Mouse (Mus musculus) cerebellum, adult 18-20 months (tissue): ENCODE measurements around the gene Amigo3.
A peak's percentile ranks its signal among the peaks of the same experiment; 100 is the strongest.
"Not testable (repeated sequence)": the region's sequence is repeated elsewhere in the genome, so short reads cannot be mapped to it uniquely, and the experiment has no call there.

Experiments used
- DNase-seq, 2 experiments: peaks; one replicate each; pipeline ENCODE4 v3.0.0; 2021

Gene Amigo3

DNA sequence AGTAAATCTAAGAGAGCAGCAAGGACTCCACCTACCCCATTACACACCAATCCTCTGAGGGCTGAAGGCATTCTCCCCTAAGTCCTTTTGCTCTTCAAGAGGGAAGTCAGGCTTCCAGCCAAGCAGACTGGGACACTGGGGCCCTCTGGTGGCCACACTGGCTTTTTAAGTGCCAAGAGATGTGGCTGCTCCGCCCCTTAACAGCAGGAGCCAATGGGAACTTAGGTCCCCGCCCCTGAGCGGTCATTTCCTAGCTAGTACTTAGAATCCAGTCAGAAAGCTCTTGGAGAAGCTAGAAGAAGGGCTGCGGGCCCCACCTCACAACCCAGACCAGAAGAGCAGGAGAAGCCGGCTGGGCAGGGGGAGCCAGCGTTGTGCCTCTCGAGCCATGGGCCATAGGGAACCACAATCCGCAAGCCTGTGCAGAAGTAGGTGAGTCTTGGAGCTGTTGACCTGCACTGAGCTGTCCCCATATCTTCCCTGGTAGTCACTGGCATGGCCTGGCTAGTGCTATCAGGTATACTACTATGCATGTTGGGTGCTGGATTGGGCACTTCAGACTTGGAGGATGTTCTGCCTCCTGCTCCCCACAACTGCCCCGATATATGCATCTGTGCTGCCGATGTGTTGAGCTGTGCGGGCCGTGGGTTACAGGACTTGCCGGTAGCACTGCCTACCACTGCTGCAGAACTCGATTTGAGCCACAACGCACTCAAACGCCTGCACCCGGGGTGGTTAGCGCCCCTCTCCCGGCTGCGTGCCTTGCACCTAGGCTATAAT lies at the start of gene Amigo3:
Amigo3 (plus strand) TSS at position 275 of the 780 bp plus-strand sequence.
- DNase-seq: peak; percentile 94 to 95

DNA sequence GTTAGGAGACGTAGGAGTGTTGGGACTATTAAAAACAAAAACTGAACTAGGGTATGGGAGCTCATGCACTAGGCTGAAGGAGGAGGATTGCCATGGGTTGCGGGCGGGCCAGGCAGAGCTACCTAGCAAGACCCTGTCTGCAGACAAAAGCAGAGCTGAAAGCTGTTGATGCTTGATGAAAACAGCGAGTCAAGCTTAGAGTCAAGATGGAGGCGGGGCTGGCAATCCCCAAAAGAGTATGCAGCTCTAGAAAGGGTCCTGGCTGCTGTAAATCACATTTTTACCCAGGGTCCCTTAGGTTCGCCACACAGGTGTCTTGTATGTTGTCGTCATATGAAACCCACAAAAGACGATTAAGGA lies 49.4 kb upstream of the Amigo3 start:
- DNase-seq: peak; percentile 29 to 36

DNA sequence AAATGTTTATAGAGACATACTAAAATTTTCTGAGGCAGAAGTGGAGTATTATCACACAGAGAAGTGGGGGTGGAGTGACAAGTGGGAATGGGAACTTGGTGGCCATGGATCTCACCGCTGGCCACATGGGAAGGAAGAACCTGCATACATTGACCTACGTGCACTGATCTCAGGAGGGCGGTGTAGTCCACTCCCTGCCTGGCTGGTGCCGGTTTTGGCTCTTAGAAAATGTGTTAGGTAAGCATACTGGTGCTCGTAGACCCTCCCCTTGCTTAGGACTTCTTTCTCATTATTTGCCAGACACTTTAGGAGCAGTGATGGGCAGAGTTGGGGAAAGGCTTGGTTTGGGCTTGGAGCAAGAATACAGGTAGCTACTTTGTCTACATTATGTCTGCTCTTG lies 44.9 kb upstream of the Amigo3 start:
- no peak for DNase-seq

DNA sequence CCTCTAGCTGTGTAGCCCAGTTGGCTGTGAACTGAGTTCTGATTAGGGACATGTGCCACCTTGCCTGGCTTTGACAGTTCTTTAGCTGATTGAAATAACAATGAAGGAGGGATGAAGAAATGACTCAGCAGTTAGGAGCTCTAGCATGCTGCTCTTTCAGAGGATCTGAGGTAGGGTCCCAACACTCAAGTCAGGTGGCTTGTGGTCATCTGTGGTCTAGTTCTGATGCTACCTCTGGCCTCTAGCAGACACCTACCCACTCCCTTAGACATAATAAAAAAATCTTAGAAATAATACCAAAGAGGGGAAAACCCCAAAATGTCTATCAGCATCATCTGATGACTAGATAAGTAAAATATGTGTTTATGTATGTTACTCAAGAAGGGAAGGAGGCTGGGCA lies 42.6 kb upstream of the Amigo3 start:
- DNase-seq: no peak

DNA sequence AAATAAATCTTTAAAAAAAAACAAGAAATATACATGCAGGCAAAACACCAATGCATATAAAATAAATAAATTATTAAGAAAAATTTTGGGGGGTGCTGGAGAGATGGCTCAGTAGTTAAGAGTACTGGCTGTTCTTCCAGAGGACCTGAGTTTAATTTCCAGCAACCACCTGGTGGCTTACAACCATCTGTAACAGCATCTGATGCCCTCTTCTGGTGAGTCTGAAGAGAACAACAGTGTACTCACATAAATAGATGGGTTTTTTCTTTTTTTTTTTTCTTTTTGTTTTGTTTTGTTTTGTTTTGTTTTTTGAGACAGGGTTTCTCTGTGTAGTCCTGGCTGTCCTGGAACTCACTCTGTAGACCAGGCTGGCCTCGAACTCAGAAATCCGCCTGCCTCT lies 39.4 kb upstream of the Amigo3 start:
- not testable (repeated sequence) for DNase-seq

DNA sequence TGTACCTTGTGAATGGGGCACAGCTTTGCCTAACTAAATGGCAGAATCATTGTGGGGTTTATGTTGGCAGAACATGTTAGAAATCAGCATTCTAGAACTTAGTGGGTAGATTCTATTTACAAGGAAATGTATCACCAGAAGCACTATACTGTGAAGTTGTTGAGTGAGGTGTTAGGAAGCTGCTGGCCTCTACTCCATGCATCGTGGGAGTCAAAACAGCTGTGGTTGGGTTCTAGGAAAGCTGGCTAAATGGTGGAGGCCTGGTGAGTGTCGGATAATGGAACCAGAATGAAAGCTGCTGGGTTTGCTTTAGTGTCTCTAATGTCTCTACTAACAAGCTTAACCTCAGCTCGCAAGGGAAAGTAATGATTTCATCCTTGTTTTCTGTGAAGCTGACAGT lies 35.8 kb upstream of the Amigo3 start:
- DNase-seq: no peak

DNA sequence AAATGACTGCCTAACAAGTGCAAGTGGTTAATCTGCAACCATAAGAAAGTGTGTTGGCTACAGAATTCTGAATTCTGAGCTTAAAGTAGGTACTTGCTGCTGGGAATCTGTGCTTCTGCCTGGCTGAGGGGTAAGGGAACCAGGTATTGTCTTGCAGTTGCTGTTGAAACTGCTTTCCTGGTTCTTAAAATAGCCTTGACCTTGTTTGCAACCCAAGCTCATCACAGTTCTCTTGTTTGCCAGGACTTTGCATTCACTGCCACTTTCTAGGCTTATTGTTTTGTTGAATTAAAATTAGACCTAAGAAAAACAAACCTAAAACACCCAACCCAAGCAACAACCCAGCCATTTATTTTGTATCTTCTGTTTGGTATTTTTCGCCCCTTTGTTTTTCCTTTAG lies 32.2 kb upstream of the Amigo3 start:
- no peak for DNase-seq

DNA sequence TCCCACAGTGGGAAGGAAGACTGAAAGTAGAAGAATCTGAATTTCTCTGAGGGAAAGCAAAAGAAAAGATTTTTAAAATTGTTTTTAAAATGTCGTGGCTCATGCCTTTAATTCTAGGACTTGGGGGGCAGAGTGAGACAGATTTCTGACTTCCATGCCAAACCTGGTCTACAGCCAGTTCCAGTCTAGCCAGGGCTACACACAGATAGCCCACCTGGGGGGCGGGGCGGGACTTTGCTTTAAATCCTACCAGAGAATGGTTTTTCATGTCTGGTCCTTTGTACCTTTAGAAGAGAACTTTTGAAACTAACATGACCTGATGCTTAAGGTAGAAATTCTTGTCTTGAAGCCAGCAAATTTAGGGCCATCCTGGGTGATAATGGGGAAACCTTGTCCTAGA lies 29.7 kb upstream of the Amigo3 start:
- DNase-seq: peak; percentile 29 to 36

DNA sequence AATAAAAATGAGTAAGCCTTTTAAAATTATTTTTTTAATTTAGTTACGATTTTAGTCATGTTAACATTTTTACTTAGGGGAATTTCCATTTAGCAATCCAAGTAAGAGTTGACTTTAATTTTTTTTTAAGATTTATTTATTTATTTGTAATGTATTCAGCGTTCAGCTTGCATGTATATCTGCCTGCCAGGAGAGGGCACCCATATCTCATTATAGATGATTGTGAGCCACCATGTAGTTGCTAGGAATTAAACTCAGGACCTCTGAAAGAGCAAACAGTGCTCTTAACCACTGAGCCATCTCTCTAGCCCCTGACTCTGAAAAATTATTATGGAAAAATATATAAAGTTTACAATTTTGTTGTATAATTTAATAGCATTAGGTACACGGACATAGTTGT lies 26.4 kb upstream of the Amigo3 start:
- DNase-seq: no peak

DNA sequence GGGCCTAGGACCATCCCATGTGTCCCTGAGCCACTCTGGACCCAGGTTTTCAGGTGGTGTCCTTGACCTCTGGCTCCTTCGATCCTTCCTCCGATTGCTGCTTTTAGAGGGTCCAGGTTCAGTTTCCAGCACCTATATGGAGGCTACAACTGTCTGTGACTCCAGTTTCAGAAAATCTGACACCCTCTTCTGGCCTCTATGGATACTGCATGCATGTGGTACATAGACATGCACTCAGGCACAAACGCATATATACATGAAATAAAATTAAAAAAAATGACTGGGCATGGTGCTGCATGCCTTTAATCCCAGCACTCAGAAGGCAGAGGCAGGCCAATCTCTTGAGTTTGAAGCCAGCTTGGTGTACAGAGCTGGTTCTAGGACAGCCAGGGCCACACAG lies 25.1 kb upstream of the Amigo3 start:
- no peak for DNase-seq

DNA sequence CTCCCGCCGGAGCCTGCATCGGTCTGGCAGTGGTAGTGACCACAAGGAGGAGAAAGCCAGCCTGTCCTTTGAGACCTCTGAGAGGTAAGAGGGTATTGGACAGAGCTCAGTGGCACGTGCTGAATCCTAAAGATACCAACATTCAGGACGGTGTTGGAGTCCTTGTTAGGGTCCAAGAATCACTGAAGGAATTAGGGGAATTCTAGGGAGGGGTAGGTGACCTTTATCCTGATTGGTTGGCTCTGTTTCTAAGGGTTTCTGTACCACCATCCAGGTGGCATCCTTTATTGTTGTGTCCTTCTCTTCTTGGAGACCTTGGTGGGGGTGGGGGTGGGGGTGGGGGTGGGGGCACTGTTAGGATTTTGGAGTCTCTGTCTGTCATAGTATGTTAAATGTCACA lies 20.8 kb upstream of the Amigo3 start:
- no peak for DNase-seq

DNA sequence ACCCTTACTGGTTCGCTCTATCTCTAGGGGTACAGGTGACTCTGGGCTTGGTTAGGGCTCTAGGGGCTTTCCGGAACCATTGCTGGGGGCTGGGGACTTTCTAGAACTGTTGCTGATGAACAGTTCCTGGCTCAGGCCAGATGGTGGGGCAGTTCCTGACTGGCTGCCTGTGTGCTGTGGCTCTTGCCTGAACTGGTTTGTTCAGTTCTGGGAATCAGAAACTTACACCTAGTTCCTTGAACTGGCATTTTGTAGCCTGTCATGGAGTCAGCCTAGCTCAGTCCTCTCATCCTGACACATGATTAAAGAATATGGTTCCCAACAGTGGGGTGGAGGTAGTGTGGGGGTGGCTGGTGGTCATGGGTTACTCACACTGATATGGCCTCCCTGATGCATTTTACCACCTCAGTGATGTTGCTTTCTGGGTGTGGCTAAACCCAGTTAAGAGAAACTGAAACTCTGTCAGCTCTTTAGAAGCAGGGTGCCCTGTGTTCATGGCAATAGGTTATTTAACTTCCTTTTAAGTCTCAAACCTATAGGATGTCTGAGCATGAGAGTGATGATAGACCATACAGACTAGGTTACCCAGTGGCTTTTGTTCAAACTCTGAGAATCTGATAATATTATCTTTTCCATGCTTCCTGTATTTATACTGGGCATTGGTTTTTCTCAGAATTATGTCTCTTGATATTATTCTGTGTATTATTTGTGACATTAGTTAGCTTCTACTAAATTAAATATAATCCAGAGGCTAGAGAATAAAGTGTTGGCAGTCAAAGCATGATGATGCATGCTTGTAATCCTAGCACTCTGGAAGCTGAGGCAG lies 17.4 kb upstream of the Amigo3 start:
- DNase-seq: no peak

DNA sequence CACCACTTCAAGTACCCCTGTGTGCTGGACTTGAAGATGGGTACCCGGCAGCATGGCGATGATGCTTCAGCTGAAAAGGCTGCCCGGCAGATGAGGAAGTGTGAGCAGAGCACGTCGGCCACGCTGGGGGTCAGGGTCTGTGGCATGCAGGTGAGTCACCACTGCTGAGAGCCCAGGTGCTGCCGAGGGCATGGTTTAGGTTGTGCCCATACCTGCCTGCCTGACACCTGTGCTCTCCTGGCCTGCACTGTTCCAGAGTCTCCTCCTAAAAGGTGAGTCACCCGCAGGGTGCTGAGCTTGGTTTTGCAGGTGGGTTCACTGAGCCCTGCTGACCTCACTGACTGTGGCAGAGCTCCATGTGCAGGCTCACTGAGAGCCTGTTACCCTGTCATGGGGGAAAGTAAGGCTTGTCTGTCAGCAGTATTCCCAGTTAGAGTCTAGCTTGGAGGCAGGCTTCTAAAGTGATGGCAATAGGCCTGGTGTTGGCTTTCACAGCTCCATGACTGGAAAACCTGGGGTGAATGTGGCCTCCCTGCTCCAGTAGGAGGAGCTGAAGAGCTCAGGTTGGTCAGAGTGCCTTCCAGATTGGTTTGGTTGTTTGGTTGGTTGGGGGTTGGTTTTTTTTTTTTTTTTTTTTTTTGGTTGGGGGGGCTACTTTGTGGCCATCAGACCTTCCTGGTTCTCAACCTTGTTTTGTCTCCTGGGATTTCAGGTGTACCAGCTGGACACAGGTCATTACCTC lies 8.0 kb upstream of the Amigo3 start:
- no peak for DNase-seq

DNA sequence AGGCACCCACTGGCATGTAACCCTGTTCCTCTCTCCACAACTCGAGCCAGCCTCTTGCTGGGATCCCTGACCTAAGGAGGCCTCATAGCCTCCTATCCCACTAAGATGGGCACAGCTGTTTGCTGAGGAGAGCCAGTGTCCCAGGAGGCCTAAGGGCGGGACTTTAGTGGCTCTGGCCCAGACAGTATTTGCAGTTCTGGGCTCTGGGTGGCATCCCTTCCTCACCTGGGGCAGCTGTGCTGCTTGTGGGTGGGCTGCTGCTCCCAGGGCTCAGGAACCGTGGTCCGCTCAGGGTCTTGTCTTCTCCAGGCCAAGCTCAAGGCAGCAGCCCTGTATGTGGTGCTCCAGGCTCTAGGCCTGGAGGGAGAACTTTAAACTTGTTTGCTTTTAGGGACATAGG lies 6.4 kb upstream of the Amigo3 start:
- no peak for DNase-seq

DNA sequence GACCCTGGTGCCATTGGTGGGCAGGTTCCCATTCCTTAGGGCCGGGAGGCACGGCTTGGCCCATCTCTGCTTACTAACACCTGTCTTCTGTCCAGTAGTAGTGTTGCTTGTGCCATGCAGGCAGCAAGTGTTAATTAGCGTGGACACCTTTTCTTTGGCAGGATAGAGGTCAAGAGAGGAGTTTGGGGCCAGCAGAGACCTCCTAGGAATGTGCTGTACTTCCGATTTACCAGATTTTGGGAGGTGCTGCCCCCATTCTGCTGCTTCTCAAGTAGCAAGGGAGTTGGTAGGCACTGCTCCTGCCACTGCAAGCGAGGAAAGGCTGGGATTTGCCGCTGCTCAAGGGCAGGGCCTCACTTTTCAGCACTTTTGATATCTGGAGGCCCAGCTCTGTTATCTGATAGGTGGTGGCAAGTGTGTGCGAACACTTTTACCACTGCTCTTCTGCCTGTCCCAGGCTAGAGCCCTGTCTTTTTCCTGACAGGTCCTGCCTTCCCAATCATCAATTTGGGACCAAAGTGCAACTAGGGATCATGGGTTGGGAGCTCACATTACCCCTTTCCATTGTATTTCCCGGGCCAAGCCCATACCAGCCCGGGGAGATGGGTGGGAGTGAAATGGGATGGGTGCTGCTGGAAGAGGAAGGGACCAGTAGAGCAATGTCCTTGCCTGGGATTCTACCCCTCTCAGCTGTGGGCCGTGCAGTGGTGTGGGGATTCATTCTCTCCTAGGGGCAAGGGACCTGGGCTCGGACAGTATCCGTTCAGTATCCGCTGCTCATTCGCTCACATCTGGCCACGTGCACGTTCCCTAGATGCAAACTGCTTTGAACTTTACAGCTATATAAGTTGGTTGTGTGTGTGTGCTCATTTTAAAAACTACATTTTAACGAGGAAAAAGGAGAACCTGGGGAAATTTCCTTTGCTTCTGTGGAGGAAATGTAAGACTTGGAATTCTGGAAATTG lies 5.1 kb upstream of the Amigo3 start:
- peak in 1 of 2 experiments; percentile 10 for DNase-seq

DNA sequence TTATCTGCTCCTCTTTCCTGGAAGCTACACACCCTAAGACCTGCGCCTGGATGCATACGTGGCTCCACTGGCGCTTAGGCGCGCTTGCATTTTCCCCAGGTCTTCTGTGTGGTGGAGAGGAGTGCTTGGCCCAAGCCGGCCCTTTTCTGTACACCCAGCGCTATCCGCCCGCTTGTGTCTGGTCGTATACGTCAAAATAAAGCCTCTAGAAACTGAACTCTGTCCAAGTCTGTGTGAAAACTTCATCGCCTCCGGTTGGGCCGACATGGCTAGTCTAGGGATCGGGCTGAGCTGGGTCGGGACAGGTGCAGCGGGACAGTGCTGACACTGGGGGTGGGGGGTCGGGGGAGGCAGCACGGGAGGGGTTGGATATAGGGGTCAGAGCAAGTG lies 4.4 kb upstream of the Amigo3 start:
- DNase-seq: no peak

DNA sequence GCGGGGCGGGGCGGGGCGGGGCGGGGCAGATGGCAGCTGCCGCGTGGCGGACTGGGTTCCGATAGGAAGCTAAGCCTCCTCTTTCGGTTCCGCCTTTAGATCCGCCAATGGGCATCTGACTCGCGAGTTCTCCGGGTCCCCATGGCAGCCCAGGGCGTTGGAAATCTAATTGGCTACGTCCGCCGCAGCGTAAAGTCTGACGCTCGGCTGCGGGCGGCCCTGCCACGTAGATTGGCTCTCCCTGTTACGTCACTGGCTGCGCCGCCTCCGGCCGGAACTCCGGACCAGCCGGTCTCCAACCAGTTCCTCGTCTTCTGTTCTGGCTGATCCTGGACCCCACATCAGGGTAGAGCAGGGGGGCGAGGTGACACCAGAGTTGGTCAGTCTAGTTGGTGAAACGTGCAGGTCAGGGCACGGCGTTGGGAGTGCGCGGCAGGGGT lies 3.9 kb upstream of the Amigo3 start, which contains the start of gene Gmppb:
Gmppb (plus strand) TSS at position 227 of the 440 bp plus-strand sequence.
- DNase-seq: peak; percentile 94 to 96

DNA sequence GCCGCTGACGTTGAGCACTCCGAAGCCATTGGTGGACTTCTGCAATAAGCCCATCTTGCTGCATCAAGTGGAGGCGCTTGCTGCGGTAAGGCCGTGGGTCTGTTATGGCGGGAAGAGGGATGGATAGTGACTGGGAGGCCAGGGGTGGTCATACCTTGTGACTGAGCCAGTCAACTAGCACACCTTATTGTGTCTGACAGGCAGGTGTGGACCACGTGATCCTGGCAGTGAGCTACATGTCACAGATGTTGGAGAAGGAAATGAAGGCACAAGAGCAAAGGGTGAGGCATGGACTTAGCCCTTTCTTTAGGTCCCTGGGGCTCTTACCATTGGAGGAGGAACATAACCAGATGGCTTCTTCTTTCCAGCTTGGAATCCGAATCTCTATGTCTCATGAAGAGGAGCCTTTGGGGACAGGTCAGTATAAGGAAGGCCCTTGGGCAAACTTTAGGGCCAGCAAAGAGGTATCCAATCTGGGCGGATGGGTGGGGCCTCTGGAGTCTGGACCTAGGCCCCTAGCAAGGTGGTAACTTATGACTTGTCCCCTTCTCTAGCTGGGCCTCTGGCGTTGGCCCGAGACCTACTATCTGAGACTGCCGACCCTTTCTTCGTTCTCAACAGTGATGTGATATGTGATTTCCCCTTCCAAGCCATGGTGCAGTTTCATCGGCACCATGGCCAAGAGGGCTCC lies 3.3 kb upstream of the Amigo3 start:
- DNase-seq: peak in 1 of 2 experiments; percentile 17

DNA sequence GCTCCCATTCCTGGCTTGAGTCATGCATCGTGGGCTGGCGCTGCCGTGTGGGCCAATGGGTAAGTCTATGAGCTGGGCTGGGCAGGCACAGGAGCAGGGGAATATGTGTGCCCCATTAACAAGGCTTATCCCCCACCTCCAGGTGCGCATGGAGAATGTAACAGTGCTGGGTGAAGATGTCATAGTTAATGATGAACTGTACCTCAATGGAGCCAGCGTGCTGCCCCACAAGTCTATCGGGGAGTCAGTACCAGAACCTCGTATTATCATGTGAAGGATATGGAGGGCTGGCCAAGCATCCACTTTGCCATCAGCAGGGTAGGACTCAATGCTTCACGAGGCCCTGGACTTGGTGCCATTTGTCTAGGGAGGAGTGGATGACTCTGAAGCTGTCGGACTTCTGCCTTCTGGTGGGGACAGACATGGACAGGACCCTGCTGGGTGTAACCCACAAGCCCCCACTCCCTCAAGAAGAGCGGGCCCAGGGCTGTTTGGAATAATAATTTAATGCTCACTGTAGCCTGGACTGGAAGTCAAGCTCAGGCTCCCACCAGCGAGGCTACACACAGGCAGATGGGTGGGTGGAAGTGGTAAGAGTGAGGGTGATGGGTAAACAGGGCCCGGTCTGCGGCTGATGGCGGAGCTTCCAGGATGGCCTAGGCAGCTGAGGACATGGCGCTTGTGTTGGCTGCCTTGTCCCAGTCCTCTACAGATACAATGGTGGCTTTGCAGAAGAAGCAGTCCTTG lies 1.6 kb upstream of the Amigo3 start:
- peak in 1 of 2 experiments; percentile 13 for DNase-seq

DNA sequence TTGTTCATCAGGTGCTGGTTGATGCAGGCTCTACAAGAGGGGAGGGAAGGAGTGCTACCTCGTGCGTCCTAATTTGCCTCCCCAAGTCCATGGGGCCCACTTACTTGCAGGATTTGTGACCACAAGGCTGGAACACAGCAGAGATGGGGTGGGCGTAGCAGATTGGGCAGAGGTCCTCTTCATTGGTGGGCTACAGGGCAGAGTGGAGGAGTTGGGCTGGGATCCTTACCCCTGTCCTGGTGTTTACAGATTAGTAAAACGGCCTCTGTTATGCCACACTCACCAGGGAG lies 1.1 kb upstream of the Amigo3 start:
- peak in 1 of 2 experiments; percentile 15 for DNase-seq

DNA sequence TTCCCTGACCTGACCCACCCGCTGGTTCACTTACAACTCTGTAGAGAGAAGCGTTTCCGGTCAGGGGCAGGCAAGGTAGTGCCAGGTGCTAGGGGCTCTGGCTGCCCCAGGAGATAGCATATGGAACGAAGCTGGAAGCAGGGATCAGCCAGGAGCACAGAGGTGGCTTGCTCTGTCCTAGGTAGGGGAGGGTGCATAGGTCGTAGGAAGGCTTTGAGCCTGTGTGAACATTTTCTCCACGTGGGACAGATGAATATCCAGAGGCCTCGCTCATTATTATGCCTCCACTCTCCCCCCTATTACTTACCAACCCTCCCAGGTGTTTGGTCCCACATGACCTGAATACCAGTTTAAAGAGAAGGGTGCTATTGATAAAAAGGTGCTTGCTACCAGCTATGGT lies 548 bp upstream of the Amigo3 start:
- DNase-seq: peak in 1 of 2 experiments; percentile 9
